Mouse (Mus musculus) intestine, embryonic 15.5 days (tissue): ENCODE data around the gene Gsdmc3. TPM values are rescaled to one million over a fixed set of nuclear protein-coding genes. Genes with fewer than 3 reads are reported as not detected.

Experiments used
- polyA plus RNA-seq: library from polyadenylated mRNA; unstranded; fragments of >200 nt; fragmentation: Nextera tagmentation; extraction: Ambion mirVana; gene quantifications from 2 replicates; pipeline ENCODE4 v1.2.1, GENCODE M21; 2015

The Gsdmc3 gene
- polyA plus RNA-seq, 1 experiment from 2014 or later = not detected

Other genes starting within 250 kb of the Gsdmc3 start
- gene Gsdmc2, start 33.4 kb downstream of the Gsdmc3 start, polyA plus RNA-seq = 0.38 and 0.62 TPM in 2 replicates
- 0.28 and 0.52 TPM in 2 replicates for gene Gsdmc4, start 33.7 kb upstream of the Gsdmc3 start, polyA plus RNA-seq
- 57.3 and 61.4 TPM in 2 replicates for gene Fam49b, start 181.9 kb upstream of the Gsdmc3 start, polyA plus RNA-seq